Mouse (Mus musculus) T-helper 17 cell (primary cell): ENCODE measurements around the gene Emilin1.

Experiments used
- in situ Hi-C, 2 experiments: fragments of 300-600 bp; cut with MboI, MseI; formaldehyde crosslinking; loops; 1 replicate in 1 of 2; 2 replicates in 1 of 2; pipeline ENCODE4 v1.15.1; 2025; ENCODE audit warnings: high pct_unique_total_duplicates in 2 of 2

Gene Emilin1

GRCm38 (mm10) chr5:30924614-30925013 lies 11.4 kb downstream of the Emilin1 start:
- in situ Hi-C loops: loop anchor here in 1 of 2 experiments (5.0 kb wide), 1 partner anchor 122 kb away; no protein-coding TSS in a partner anchor

GRCm38 (mm10) chr5:30925217-30925616 lies 12.0 kb downstream of the Emilin1 start:
- in situ Hi-C loops: loop anchor here in 1 of 2 experiments (5.0 kb wide), 1 partner anchor 123 kb away; no protein-coding TSS in a partner anchor

- in situ Hi-C loops: loop anchor here in 1 of 2 experiments (5.0 kb wide), 1 partner anchor 124 kb away; no protein-coding TSS in a partner anchor
Observed at GRCm38 (mm10) chr5:30926073-30926472, 12.9 kb downstream of the Emilin1 start.

- in situ Hi-C loops: loop anchor here in 1 of 2 experiments (5.0 kb wide), 1 partner anchor 126 kb away; no protein-coding TSS in a partner anchor
Observed at GRCm38 (mm10) chr5:30927945-30928529, 14.8 kb downstream of the Emilin1 start.

- in situ Hi-C loops: loop anchor here (5.0 kb wide), 4 partner anchors 42 to 77 kb away; no protein-coding TSS in a partner anchor
Observed at GRCm38 (mm10) chr5:30930121-30930520, 16.9 kb downstream of the Emilin1 start.

GRCm38 (mm10) chr5:30930846-30931245 lies 17.6 kb downstream of the Emilin1 start:
- in situ Hi-C loops: loop anchor here (5.0 kb wide), 4 partner anchors 41 to 76 kb away; no protein-coding TSS in a partner anchor

GRCm38 (mm10) chr5:30931378-30931777 lies 18.2 kb downstream of the Emilin1 start:
- in situ Hi-C loops: loop anchor here (5.0 kb wide), 4 partner anchors 41 to 76 kb away; no protein-coding TSS in a partner anchor

GRCm38 (mm10) chr5:30933705-30934104 lies 20.5 kb downstream of the Emilin1 start:
- in situ Hi-C loops: loop anchor here (5.0 kb wide), 4 partner anchors 39 to 74 kb away; no protein-coding TSS in a partner anchor

- in situ Hi-C loops: loop anchor here (5.0 kb wide), 4 partner anchors 37 to 72 kb away; no protein-coding TSS in a partner anchor
Observed at GRCm38 (mm10) chr5:30934725-30935461, 21.7 kb downstream of the Emilin1 start.

- in situ Hi-C loops: loop anchor here in 1 of 2 experiments (5.0 kb wide), 1 partner anchor 696 kb away; no protein-coding TSS in a partner anchor
Observed at GRCm38 (mm10) chr5:30943004-30943403, 29.8 kb downstream of the Emilin1 start.

GRCm38 (mm10) chr5:30944344-30944743 lies 31.1 kb downstream of the Emilin1 start:
- in situ Hi-C loops: loop anchor here in 1 of 2 experiments (5.0 kb wide), 1 partner anchor 697 kb away; no protein-coding TSS in a partner anchor

- in situ Hi-C loops: loop anchor here in 1 of 2 experiments (5.0 kb wide), 1 partner anchor 698 kb away; no protein-coding TSS in a partner anchor
Observed at GRCm38 (mm10) chr5:30944956-30945781, 32.0 kb downstream of the Emilin1 start, which contains the start of gene Cgref1. Gene Cgref1, minus strand, starts transcription at chr5:30945591.

- in situ Hi-C loops: no loop called here
Observed at GRCm38 (mm10) chr5:30948620-30949019, 35.4 kb downstream of the Emilin1 start.

GRCm38 (mm10) chr5:30949654-30950326 lies 36.6 kb downstream of the Emilin1 start:
- in situ Hi-C loops: no loop called here

- in situ Hi-C loops: no loop called here
Observed at GRCm38 (mm10) chr5:30950451-30950850, 37.2 kb downstream of the Emilin1 start.

GRCm38 (mm10) chr5:30950922-30951321 lies 37.7 kb downstream of the Emilin1 start:
- in situ Hi-C loops: no loop called here

- in situ Hi-C loops: no loop called here
Observed at GRCm38 (mm10) chr5:30951706-30952105, 38.5 kb downstream of the Emilin1 start.

- in situ Hi-C loops: no loop called here
Observed at GRCm38 (mm10) chr5:30952551-30952950, 39.3 kb downstream of the Emilin1 start.

GRCm38 (mm10) chr5:30954065-30954464 lies 40.9 kb downstream of the Emilin1 start:
- in situ Hi-C loops: no loop called here

- in situ Hi-C loops: no loop called here
Observed at GRCm38 (mm10) chr5:30954556-30954955, 41.4 kb downstream of the Emilin1 start.
